Comparison of ENCODE assay signal across 16 mouse cellular contexts in genomic region chr14:27059224-27059558, GRCm38 (mm10). TPM values are rescaled to one million over a fixed set of nuclear protein-coding genes. Genes with fewer than 3 reads are reported as not detected.
A peak's percentile ranks its signal among the peaks of the same experiment; 100 is the strongest.
DNase-seq lines count a peak whose midpoint lies in the region; ATAC-seq and TF ChIP-seq lines count a peak whose summit lies in the region.
"Had no signal": no experiment of that assay in that cellular context is flagged by ENCODE, and none has a peak within 500 bp of the region (broad histone marks: within the 10 kb centered on the region; RNA-seq: fewer than 3 reads in every experiment).

No protein-coding gene starts in this region.

- no peaks in the 10 kb centered on the region for H3K27me3 ChIP-seq in heart, embryonic 11.5 days (ENCODE audit: control insufficient read depth, insufficient read depth, low read length)
- no peaks in the 10 kb centered on the region for H3K27me3 ChIP-seq in kidney, embryonic 16.5 days (ENCODE audit: insufficient read depth, low read length)
- no peaks in the 10 kb centered on the region for H3K27me3 ChIP-seq in embryonic facial prominence, embryonic 13.5 days
- H3K27me3 ChIP-seq in stomach, embryonic 14.5 days (ENCODE audit: control insufficient read depth, insufficient read depth, low read length), result no peaks in the 10 kb centered on the region
- H3K27me3 ChIP-seq in cerebellum, adult 2 months (ENCODE audit: control insufficient read depth, insufficient read depth, low read length), result no peaks in the 10 kb centered on the region

- H3K9ac ChIP-seq in heart, embryonic 11.5 days (ENCODE audit: low read depth, low read length), result no peak overlapping the region
- no peak overlapping the region for H3K9ac ChIP-seq in kidney, embryonic 16.5 days (replicated peaks; ENCODE audit: low read length)
- H3K9ac ChIP-seq in embryonic facial prominence, embryonic 13.5 days, result no peak overlapping the region
- no peak overlapping the region for H3K9ac ChIP-seq in stomach, embryonic 14.5 days (replicated peaks; ENCODE audit: low read depth, low read length)

- 0 out of 2 replicates have a peak overlapping the region, but pooled peaks have one; percentile 2 for H3K4me2 ChIP-seq in heart, embryonic 11.5 days
- H3K4me2 ChIP-seq in kidney, embryonic 16.5 days (replicated peaks; ENCODE audit: low read depth, low read length), result peak overlapping the region; percentile 10; the same call in 1 of the 2 replicates
- peak overlapping the region; percentile 32 for H3K4me2 ChIP-seq in embryonic facial prominence, embryonic 13.5 days
- H3K4me2 ChIP-seq in stomach, embryonic 14.5 days (replicated peaks; ENCODE audit: low read depth, low read length), result peak overlapping the region; percentile 23; the same call in 1 of the 2 replicates

- DNase-seq in heart, adult 18-20 months, result no peak
- no peak for DNase-seq in kidney, adult 9 months
- DNase-seq in cerebellum, adult 2 months, result no peak
- DNase-seq in left cerebral cortex, adult 8-10 months (ENCODE audit: low spot score in 2 of 2), result no peak
- DNase-seq: adrenal gland, postnatal 36 days; B cell, adult 2 months; kidney, adult 2 months; left cerebral cortex, postnatal 4 days; lung, postnatal 14 days; midbrain, embryonic 14.5 days; thymus, adult 2 months had no signal

- TF ChIP-seq POLR2A in cerebellum, adult 2 months (IDR thresholded peaks at IDR 0.05; ENCODE audit: borderline replicate concordance, insufficient read depth, low read length), result no peak

- no peaks in the 10 kb centered on the region for H3K36me3 ChIP-seq in heart, embryonic 11.5 days (ENCODE audit: control insufficient read depth, insufficient read depth, low read length)
- no peaks in the 10 kb centered on the region for H3K36me3 ChIP-seq in kidney, embryonic 16.5 days (ENCODE audit: insufficient read depth, low read length)
- H3K36me3 ChIP-seq in embryonic facial prominence, embryonic 13.5 days, result no peaks in the 10 kb centered on the region
- no peaks in the 10 kb centered on the region for H3K36me3 ChIP-seq in stomach, embryonic 14.5 days (ENCODE audit: control insufficient read depth, insufficient read depth, low read length)

- TF ChIP-seq CTCF in cerebellum, adult 2 months (IDR thresholded peaks at IDR 0.05; ENCODE audit: borderline replicate concordance, insufficient read depth, low read depth, low read length), result no peak

- ATAC-seq in heart, embryonic 11.5 days (replicated peaks; ENCODE audit: insufficient number of reproducible peaks, low FRiP score, low TSS enrichment), result no peak
- ATAC-seq in kidney, embryonic 16.5 days (ENCODE audit: low FRiP score, low TSS enrichment), result no peak
- no peak for ATAC-seq in embryonic facial prominence, embryonic 13.5 days (ENCODE audit: insufficient number of reproducible peaks, insufficient read depth, low FRiP score, low TSS enrichment, low read depth)
- peak; percentile 46; the same call in 1 of the 2 replicates for ATAC-seq in stomach, embryonic 14.5 days (ENCODE audit: insufficient number of reproducible peaks, insufficient read depth, low FRiP score, low read depth)

- no peak overlapping the region for H3K4me3 ChIP-seq in heart, embryonic 11.5 days (ENCODE audit: low read depth, low read length)
- no peak overlapping the region for H3K4me3 ChIP-seq in kidney, embryonic 16.5 days (ENCODE audit: low read length)
- H3K4me3 ChIP-seq in embryonic facial prominence, embryonic 13.5 days, result no peak overlapping the region
- no peak overlapping the region for H3K4me3 ChIP-seq in stomach, embryonic 14.5 days (ENCODE audit: low read depth, low read length)
- no peak overlapping the region for H3K4me3 ChIP-seq in cerebellum, adult 2 months (replicated peaks; ENCODE audit: insufficient read depth, low read depth, low read length)
- H3K4me3 ChIP-seq: erythroblast, embryonic 14.5 days had no signal

- H3K9me3 ChIP-seq in heart, embryonic 11.5 days (replicated peaks; ENCODE audit: control insufficient read depth, low read length), result no peaks in the 10 kb centered on the region
- H3K9me3 ChIP-seq in kidney, embryonic 16.5 days (ENCODE audit: low read length), result no peaks in the 10 kb centered on the region
- H3K9me3 ChIP-seq in embryonic facial prominence, embryonic 13.5 days, result no peaks in the 10 kb centered on the region
- H3K9me3 ChIP-seq in stomach, embryonic 14.5 days (ENCODE audit: control insufficient read depth, low read depth, low read length), result no peaks in the 10 kb centered on the region

- peaks cover 38% of the 10 kb centered on the region for H3K4me1 ChIP-seq in heart, embryonic 11.5 days (ENCODE audit: control insufficient read depth, insufficient read depth, low read length)
- peaks cover 48% of the 10 kb centered on the region for H3K4me1 ChIP-seq in kidney, embryonic 16.5 days (ENCODE audit: insufficient read depth, low read length)
- peaks cover 59% of the 10 kb centered on the region for H3K4me1 ChIP-seq in embryonic facial prominence, embryonic 13.5 days
- peaks cover 38% of the 10 kb centered on the region for H3K4me1 ChIP-seq in stomach, embryonic 14.5 days (ENCODE audit: control insufficient read depth, insufficient read depth, low read length)
- no peaks in the 10 kb centered on the region for H3K4me1 ChIP-seq in cerebellum, adult 2 months (ENCODE audit: control insufficient read depth, insufficient read depth, low read length)

- no peak overlapping the region for H3K27ac ChIP-seq in heart, embryonic 11.5 days (ENCODE audit: low read depth, low read length)
- no peak overlapping the region for H3K27ac ChIP-seq in kidney, embryonic 16.5 days (ENCODE audit: low read length)
- H3K27ac ChIP-seq in embryonic facial prominence, embryonic 13.5 days, result peak overlapping the region; percentile 63
- peak overlapping the region; percentile 63; the same call in 1 of the 2 replicates for H3K27ac ChIP-seq in stomach, embryonic 14.5 days (ENCODE audit: low read length)
- H3K27ac ChIP-seq in cerebellum, adult 2 months (ENCODE audit: insufficient read depth, low read length), result no peak overlapping the region

- 24% methylated on average over 8 of the region's 8 CpGs for WGBS in heart, embryonic 11.5 days (ENCODE audit: insufficient replicate concordance)
- WGBS in kidney, embryonic 16.5 days, result 11% methylated on average over 8 of the region's 8 CpGs
- WGBS in embryonic facial prominence, embryonic 13.5 days, result 8% methylated on average over 8 of the region's 8 CpGs
- 6% methylated on average over 8 of the region's 8 CpGs for WGBS in stomach, embryonic 14.5 days
- WGBS in cerebellum, adult 2 months, result 58% methylated on average over 8 of the region's 8 CpGs

RNA-seq across cellular contexts. Expression of gene Il17rd, which starts 20.4 kb away (rescaled TPM):
- 1.5 and 2.1 TPM in 2 replicates for polyA plus RNA-seq in heart, embryonic 11.5 days (2014; fragmentation: Nextera tagmentation; extraction: Ambion mirVana)
- 1 to 10 TPM; 3.7 to 4.1 TPM for total RNA-seq in heart, adult 18-20 months (2021)
- polyA plus RNA-seq in kidney, embryonic 16.5 days (2015; fragmentation: Nextera tagmentation; extraction: Ambion mirVana), result 5.4 and 6.3 TPM in 2 replicates
- polyA plus RNA-seq in embryonic facial prominence, embryonic 13.5 days (2015; fragmentation: Nextera tagmentation; extraction: Ambion mirVana), result 6.8 and 6.9 TPM in 2 replicates
- polyA plus RNA-seq in stomach, embryonic 14.5 days (2014; fragmentation: Nextera tagmentation; extraction: Ambion mirVana), result 4.0 and 5.2 TPM in 2 replicates
- 1.2 and 1.3 TPM in 2 replicates for polyA plus RNA-seq in cerebellum, adult 2 months (2012; rRNA removed)
- 1 to 10 TPM; 2.3 to 3.0 (median 2.5) TPM for total RNA-seq in left cerebral cortex, adult 8-10 months (2022)

RNA-seq across cellular contexts. Expression of gene Arhgef3, which starts 55.5 kb away (rescaled TPM):
- 10.1 and 12.5 TPM in 2 replicates for polyA plus RNA-seq in heart, embryonic 11.5 days (2014; fragmentation: Nextera tagmentation; extraction: Ambion mirVana)
- 10 to 100 TPM; 24.5 to 26.1 TPM for total RNA-seq in heart, adult 18-20 months (2021)
- polyA plus RNA-seq in kidney, embryonic 16.5 days (2015; fragmentation: Nextera tagmentation; extraction: Ambion mirVana), result 19.2 and 19.6 TPM in 2 replicates
- polyA plus RNA-seq in embryonic facial prominence, embryonic 13.5 days (2015; fragmentation: Nextera tagmentation; extraction: Ambion mirVana), result 12.6 and 12.8 TPM in 2 replicates
- 16.4 and 17.3 TPM in 2 replicates for polyA plus RNA-seq in stomach, embryonic 14.5 days (2014; fragmentation: Nextera tagmentation; extraction: Ambion mirVana)
- polyA plus RNA-seq in cerebellum, adult 2 months (2012; rRNA removed), result 54.5 and 54.8 TPM in 2 replicates
- 10 to 100 TPM; 61.6 to 75.8 (median 72.8) TPM for total RNA-seq in left cerebral cortex, adult 8-10 months (2022)

Comparison
In these comparisons a context has a peak if more than half of its experiments do, and no peak if none do; other contexts are left out.
1. H3K27ac ChIP-seq: peak in embryonic facial prominence, embryonic 13.5 days (single experiment) and stomach, embryonic 14.5 days (single experiment); none in heart, embryonic 11.5 days (single experiment), kidney, embryonic 16.5 days (single experiment) and cerebellum, adult 2 months (single experiment).
2. Peak in every context shown above with its lines, with median percentiles within 50 percentile points of each other: H3K4me2 ChIP-seq.